Mouse (Mus musculus) thymus, postnatal 10 days (tissue): ENCODE measurements around the gene Ldah.

Experiments used
- DNase-seq, 2 experiments: peaks; one replicate each; pipeline ENCODE4 v3.0.0; 2021; ENCODE audit warnings: low spot score in 2 of 2

The Ldah gene

DNA sequence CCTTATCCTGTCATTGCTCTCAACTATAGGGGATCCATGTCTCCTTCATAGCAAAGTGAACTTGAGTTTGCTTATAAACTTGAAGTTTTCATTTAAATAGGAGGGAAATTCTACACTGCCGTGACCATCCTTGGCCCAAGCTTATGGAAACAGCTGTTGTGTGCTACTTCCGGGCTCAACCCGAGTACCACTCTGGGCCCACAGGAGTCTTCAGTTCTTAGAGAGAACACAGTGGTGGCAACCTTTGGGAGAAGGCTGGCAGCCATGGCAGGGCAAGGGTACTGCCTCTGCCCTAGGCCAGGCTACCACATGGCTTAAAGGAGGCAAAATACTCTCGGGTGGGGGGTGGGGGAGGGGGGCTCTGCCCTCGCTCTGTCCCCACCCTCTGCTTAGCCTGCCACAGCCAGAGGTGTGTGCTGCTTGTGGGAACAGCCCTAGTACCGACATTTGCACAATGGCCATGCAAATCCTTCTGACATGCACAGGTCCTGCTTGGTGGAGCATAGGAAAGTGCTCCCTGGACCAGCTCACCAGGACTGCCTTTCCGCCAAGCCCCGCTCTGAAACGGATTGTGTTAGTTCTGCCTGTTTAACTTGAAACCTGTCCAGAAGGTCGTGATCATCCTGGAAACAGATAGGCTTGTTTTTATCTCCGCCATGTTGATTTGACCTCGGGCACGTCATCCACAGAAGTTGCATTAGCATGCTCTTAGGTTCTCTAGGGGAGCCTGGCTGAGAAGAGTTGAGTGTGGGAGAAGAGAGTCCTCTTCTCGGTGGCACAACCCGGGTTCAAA, 73.5 kb downstream of the Ldah start:
- no peak for DNase-seq

DNA sequence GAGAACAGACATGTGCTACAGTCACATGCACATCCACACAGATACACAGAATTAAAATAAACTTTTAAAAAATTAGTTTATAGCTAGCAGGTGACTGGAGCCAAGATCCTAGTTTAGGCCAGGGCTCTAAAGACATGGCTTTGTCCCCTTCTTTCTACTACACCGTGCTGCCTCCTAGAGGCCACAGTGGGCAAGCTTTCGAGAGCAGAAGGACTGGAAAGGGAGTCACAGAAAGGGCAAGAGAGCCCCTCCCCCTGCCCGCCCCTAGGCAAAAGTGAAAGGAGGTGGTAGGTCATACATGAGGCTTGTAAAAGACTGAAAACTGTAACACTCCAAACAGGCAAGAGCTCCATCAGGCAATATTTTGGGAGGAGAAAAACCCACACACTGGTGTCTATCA, 80.1 kb downstream of the Ldah start:
- no peak for DNase-seq

DNA sequence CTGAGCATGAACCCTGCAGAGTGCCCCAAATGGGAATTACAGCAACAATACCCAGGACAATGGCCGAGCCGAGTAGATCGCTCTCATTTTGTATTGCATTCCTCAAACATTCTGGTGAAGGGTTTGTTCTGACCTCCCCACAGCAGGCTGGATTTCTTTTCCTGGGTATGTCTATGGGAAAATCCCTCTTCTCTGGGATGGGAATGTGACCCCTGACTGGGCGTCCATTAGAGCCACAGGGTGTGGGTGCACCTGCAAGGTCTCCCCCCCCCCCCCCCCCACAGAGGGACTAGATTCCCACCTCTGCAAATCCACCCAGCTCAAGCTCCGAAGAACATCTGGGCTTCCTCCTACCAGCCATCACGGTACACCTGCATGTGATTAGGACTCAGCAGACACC, 81.2 kb downstream of the Ldah start:
- DNase-seq: no peak

DNA sequence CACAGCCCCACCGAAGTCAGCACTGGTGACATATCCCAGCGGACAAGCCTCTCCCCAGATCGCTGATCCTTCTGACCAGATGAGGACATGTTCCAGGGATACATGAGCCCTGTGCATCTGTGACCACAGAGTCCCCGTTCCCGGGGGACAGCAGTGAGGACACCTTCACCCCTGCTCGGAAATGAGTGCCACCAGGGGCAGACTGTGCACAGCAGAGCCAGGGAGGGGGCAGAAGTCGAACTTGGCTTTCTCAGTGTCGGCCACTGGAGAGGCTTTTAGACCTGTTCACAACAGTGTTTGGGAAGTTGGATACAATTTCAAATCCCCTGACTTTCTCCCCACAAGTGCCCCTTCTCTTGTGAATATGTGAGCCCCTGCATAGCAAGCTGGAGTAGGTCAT, 81.6 kb downstream of the Ldah start:
- no peak for DNase-seq

DNA sequence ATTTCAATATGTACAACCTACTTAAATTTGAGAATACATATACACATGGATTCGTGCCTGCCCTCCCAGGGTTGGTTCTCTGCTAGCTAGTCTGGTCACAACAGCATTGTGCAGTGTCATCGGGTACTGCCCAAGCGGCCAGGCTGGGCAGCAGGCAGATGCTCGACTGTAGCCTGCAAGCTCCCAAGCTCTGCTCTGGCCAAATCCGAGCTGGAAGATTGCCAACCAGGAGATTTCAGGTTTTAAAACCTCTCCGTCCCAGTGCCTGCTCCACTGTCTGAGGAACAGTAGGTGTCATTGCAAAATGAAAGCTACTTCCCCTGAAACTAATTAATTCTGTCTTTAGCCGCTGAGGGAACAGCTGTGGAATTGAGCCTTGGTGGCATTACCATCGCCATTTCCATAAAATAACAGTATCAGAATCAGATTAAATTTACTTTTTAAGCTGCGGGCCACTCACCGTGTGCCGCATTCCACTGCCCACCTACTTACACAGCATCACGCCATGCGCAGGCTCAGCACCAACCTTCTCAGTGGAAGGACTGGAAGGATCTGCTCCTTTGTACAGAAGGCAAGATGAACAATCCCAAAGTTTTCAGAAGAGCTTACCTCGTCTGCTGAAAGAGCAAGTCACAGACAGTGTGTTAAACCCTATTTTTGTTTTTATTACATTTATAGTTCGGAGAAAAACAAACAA, 83.4 kb downstream of the Ldah start:
- no peak for DNase-seq

DNA sequence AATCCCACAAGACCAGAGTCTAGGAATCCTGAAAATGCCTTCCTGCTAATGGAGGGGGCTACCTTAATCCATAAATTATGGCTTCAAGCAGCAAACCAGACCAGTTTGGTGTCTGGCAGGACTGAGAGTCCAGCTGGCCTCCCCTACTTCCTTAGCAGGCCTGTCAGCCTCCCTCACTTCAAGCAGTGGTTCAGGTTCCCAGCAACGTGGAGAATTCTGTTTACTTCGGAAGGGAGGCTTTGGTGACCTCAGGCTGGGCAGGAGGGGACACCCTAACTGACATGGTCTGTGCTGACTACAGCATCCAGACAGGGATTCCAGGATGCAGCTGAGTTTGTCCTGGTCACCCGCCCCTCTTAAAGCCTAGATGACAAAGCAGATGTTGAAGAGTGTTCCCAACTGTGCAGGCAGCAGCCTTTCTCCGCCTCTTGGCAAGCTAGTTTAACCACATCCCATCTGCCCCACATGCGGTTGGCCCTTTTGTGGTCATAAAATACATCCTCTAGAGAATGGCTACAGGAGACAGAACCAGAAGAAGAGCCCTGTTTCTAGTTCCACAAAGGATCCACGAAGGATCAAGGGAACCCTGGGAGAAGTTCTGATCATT, 87.5 kb downstream of the Ldah start:
- DNase-seq: no peak

DNA sequence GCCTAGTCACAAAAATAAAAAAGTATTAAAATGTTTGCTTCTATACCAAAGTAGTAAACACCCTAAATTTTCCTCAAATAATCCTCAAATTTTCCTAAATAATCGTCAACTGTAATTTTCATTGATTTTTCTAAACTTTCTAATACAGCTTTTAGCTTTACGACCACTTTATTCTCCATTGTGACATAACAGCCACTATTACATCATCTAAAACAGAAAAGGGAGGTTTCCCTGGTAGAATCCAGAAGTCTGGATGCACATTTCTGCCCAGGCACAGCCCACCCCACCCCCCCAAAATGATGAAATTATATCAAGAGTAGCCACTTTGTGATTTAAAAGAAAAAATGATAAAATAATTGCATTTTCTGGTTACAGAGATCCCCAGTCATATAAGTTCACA, 88.2 kb downstream of the Ldah start:
- no peak for DNase-seq

DNA sequence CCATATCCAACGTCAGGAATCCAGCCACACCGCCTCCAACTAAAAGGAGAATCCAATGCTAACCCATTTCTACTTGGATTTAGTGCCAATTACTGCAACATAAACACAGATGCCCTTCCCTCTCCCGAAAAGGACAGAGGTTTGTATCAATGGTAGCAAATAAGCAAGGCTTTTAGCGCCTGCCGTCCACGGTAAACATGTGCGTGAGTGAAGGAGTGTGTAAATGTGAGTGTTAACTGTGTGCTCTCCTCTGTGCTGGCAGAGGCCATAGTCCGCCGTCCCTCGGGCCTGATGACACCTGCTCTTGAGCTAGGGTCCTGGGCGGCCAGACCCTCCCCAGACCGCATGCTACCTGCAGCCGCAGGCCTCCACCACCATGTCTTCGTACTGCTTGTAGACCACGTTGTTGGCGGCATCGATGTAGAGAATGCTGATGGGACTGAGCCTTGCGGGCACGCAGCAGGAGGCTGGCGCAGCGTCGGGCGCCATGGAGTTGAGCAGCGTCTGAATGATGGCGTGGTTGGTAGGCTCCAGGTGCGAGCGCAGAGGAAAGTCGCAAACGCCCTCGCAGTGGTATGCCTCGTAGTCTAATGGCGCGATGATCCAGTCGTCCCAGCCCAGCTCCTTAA, 89.8 kb downstream of the Ldah start:
- DNase-seq: no peak

DNA sequence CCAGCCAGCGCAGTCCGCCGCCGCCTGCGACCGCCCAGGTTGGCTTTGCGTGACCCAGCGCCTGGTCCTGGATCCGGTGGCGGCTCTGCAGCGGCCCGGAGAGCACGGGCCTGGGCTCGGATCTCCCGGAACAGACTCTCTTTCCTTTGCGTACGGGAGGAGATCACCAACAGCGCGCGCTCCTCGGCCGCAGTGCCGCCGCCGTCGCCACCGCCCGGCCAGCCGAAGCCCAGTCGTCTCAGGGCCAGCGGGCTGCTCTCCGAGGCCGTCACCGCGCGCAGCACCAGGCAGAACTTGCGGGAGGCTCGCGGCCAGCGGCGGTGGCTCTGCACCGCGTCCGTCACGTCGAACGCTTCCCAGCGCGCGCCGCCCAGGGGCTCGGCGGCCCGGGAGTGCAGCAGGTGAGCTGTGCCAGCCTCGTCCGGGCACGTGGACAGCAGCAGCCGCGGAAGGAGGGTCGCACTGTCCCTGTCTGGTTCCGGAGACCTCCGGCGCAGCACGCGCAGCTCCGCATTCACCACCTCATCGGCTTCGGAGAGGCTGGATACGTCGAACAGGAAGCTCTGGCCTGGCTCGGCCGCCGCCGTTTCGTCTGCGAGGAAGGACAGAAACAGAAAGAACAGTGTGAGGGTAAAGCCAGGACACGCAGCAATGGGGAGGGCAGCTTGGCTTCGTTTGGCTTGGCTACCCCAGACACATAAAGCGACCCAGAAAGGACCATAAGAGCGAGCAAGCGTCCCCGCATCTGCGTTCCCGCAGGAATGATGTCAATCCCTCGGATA, 90.6 kb downstream of the Ldah start:
- DNase-seq: no peak

DNA sequence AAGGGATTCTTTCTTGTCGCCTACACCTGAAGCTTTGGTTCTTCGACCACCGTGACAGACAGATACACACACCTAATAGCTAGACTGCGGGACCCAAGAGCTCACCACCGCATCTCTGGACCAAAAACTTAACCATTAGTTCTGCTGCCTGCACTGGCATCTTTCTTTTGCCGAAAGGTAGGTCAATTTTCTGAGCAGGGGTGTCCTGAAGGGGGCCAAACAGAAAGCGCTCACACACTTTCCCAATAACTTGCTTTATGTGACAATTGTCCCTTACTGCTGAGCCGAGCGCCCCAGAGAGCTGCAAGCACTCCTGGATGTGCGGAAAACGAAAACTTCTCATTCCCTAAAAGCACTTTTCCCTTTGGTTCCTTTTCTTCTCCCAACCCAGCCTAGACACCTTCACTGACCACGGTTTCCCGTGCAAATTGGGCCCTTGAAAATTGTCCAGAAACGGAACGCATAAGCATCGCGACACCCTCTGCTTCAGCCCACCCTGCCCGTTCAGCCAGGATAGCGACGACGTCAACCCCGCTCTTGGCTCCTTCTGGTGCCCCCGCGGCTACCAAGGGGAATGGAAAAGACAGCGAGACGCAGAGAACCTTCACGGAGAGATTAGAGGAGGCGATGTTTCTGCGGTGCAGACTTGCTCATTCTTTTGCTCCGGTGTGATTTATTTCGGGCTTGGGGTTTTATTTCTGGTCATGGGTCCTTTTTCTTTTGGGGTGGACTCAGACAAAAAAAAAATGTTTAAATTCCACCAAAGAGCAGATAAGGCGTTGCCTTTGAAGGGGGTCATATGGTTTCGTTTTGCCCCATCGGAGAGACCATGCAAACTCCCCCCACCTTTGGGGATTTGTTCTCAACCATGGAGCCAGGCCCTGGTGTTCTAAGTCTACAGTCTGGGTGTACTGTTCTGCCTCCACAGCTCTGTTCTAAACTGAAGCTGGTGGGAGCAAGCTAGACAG, 91.5 kb downstream of the Ldah start:
- DNase-seq: no peak

DNA sequence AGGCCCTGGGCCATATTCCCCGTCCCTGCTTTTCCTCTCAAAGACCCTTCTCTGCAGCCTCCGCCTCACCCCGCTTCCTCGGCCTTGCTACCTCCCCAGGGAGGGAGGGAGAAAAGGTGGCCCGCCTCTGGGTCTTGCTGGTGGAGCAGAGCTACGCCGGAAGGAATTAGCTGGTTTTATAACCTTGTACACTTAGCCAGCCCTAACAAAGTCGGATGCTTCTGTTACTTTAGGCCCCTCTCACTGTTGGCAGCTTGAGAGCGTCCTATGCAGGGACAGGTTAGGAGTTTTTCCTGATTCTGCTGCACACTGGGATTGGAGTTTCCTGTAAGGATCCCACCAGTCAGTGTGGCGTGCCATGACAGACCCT, 92.2 kb downstream of the Ldah start:
- DNase-seq: no peak

DNA sequence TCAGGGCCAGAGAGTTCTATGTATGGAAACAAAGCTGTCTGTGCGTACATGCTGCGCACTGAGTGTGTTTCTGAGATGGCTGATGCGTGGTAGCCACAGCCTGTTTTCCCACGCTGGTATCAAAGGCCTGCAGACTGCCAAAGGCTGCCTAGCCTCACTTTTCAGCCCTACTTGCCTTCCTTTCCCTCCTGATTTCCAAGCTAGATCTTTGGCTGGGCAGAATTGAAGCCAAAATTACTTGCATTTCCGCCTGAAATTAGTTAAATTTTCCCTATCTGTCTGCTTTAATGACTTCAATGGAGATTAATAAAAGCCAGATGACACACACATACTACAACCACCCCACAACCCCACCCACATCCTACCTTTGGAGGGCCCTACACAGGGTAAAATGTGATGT, 92.6 kb downstream of the Ldah start:
- DNase-seq: no peak

DNA sequence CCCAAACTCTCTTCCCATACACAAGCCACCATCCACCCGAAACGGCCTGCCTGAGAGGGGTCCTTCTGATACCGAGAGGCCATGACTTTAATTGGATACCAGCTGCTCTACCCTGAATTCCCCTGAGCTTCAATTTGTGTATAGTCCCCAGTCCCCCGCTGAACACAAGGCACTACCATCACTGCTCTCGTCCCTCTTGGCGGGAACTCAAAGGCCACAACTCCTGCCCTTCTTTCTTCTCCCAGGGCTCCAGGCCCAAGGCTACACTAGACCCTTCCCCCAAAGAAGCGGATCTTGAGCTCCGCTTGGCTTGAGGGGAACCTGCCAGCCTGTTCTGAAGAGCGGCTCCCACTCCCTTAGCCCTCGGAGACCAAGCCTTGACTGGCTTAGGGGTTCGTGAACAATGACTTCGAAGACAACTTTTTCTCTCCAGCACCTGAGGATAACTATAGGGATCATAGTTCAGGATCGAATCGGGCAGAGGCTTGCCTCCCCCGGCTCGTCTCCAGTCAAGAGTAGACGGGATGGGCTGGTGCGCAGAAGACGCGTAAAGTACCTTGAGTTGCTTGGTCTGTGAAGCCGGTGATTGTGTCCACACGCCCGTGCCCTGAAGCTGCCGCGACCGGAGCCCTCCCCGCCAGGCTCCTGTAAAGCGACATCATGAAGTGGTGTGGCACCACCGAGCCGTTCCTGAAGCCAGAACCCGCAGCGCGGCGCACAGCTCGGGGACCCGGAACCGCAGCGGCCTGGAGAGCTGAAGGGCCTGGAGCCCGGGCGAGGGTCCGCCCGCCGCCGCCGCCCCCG, 93.3 kb downstream of the Ldah start:
- no peak for DNase-seq

DNA sequence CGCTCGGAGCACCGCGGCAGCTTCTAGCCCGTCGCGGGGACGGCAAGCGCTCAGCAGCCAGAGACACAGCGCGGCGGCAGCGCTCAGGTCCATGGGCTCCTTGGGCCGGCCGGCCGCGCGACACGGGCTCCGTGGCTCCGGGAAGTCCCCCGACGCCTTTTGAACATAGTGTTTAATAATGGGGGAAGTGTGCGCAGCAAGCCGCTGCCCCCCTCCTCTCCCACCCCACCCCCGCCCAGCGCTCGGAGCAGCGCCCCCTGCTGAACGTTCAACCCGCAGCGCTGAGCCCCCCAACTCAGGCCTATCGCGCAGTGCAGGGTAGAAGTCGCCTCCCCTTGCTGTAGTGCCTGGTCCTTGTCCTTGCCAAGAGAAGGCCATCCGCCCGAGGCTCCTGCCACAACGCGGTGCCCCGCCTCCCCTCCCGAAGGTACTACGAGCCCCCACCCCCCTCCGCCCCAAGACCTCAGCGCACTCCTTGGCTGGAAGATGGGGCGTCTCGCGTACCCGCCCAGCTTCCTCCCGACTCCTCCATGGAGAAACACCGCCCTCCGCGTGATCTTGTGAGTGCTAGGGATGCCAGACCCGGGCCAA, 94.0 kb downstream of the Ldah start, which contains the start of gene Gdf7:
TSS of gene Gdf7 (minus strand) at position 114 of the 591 bp plus-strand sequence.
- no peak for DNase-seq

DNA sequence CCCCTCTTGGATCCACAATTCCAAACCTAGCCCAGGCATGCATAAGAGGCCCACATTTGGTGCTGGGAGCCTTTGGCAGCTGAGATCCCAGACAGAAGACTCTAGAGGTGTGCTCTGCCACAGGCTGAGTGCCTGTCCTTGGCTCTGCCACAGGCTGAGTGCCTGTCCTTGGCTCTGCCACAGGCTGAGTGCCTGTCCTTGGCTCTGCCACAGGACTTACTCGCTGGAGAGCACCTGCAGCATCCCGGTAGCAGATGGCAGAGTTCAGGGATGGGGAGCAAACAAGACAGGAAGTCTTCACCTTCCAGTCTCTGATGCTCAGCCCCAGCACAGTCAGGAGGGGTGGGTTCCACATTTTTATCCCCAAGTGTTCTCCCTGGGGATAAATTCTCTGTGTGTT, 97.4 kb downstream of the Ldah start:
- DNase-seq: no peak

DNA sequence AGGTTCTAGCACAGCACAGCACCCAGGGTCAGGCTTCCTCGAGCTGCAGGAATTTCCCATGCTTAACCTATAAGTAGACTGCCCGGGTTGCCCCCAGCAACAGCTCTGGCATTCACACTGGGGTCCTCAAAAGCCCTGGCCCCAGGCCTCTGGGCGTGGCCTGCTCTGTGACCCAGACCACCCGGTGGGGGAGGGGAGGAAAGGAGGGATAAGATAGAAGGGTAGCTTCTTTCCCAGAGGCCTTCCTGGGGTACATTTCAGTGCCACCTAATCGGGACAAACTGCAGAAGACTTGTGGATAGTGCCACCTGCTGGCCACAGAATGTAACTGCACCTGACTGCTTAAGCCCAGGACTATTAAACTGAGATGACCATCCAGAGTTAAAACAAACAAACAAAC, 98.5 kb downstream of the Ldah start:
- peak; percentile 23 to 49 for DNase-seq

DNA sequence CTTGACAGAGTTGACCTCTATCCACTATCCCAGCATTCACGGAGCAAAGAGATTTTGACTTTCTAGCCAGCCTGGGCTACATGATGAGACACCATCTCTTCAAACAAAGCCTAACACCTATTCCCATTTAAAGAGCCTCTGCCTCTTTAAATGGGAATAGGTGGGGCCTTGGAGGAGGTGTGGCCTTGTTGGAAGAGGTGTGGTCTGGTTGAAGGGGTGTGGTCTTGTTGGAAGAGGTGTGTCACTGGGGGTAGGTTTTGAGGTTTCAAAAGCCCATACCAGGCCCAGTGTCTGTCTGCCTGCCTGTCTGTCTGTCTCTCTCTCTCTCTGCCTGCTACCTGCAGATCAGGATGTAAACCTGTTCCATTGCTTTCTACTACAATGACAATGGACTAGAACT, 99.0 kb downstream of the Ldah start:
- DNase-seq: no peak

DNA sequence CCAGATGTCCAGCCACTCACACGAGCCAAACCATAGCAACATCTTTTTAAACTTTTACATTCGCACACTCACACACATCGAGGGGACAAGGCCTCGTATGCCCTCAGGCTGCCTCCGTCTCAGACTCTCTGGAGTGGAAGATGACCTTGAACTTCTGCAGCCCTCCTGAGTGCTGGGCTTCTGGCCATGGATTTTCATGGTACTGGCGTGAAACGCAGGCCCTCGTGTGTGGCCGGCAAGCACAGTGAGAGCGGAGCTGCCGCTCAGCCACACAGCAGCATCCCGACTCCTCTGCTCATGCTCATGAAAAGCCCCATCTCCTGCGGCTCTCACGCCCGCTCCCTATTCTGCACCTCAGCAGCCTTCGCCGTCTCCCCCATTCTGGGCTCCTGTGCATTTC, 103.1 kb downstream of the Ldah start:
- DNase-seq: no peak

DNA sequence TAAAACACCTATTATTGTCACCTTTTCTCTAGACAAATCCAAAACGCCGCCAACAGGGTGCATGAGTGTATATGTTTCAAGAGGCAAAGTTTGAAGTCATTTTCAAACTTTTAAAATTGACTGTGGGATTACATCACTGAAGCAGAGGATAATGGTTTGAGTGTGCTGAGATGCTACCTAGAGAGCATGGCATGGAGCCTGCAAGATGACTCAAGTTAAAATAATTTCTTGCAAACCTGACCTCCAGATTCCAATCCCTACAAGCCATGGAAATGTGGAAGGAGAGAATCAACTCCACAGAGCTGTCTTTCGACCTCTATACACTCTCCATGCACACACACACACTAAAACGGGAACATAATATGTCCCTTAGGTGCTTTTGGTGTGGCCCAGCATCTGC, 104.4 kb downstream of the Ldah start:
- no peak for DNase-seq
